Mouse (Mus musculus) forelimb bud, embryonic 11.5 days (tissue): ENCODE results near the gene Tmem132c.

Source experiments
- DNase-seq: peaks from one replicate; pipeline ENCODE4 v3.0.0-alpha.2; 2012; ENCODE audit warnings: low read depth, low spot score

The Tmem132c gene

GRCm38 (mm10) chr5:127602996-127603395 lies 361.4 kb downstream of the Tmem132c start:
- no peak for DNase-seq

- DNase-seq, result no peak
Measured at GRCm38 (mm10) chr5:127607507-127607906, 365.9 kb downstream of the Tmem132c start.

- no peak for DNase-seq
Measured at GRCm38 (mm10) chr5:127609191-127609714, 367.6 kb downstream of the Tmem132c start.

GRCm38 (mm10) chr5:127610787-127611509 lies 369.3 kb downstream of the Tmem132c start:
- no peak for DNase-seq

GRCm38 (mm10) chr5:127611881-127612280 lies 370.3 kb downstream of the Tmem132c start:
- DNase-seq, result no peak

- DNase-seq, result no peak
Measured at GRCm38 (mm10) chr5:127612397-127612796, 370.8 kb downstream of the Tmem132c start.
